Mouse (Mus musculus) T-cell, adult 66 days (primary cell): Measurements from ENCODE around the gene Zfp275. TPM values are rescaled to one million over a fixed set of nuclear protein-coding genes. Genes with fewer than 3 reads are reported as not detected.

Experiments
- total RNA-seq, 2 experiments: library from RNA; stranded (reverse); gene quantifications; 3 replicates in 1 of 2; 4 replicates in 1 of 2; pipeline ENCODE4 v1.2.4; 2023

The Zfp275 gene
- 10 to 100 TPM; 37.8 to 41.5 TPM for total RNA-seq

GRCm38 (mm10) chrX:73342483-73342895 is at the start of gene Zfp275:
Gene Zfp275 (plus strand): TSS chrX:73342621.

GRCm38 (mm10) chrX:73292876-73293275 is 49.5 kb upstream of the Zfp275 start, which contains the start of the genes Xlr5a and Xlr5c:
Gene Xlr5a (minus strand): TSS chrX:73292976.
Gene Xlr5c (minus strand): TSS chrX:73292976.

GRCm38 (mm10) chrX:73336740-73337139 is 5.7 kb upstream of the Zfp275 start, which contains the start of gene Gm45015:
Gene Gm45015 (minus strand): TSS chrX:73336840.

GRCm38 (mm10) chrX:73398636-73399035 is 56.2 kb downstream of the Zfp275 start, which contains the start of gene Gm18336:
Gene Gm18336 (minus strand): TSS chrX:73398736.

Other genes starting within 250 kb of the Zfp275 start
- 1 to 10 TPM in 1 of 2 experiments, not detected in 1; 1.1 TPM for gene Xlr3a, start 245.5 kb upstream of the Zfp275 start, total RNA-seq
- gene Gm14685, start 225.6 kb upstream of the Zfp275 start, total RNA-seq: not detected
- not detected for gene Xlr5b, start 193.8 kb upstream of the Zfp275 start, total RNA-seq
- under 1 TPM in 1 of 2 experiments, not detected in 1; 0.74 TPM for gene DXBay18, start 193.2 kb upstream of the Zfp275 start, total RNA-seq
- not detected for gene Spin2d, start 165.6 kb upstream of the Zfp275 start, total RNA-seq
- 10 to 100 TPM; 11.0 to 16.1 TPM for gene Xlr3b, start 150.4 kb upstream of the Zfp275 start, total RNA-seq
- gene Xlr4b, start 128.3 kb upstream of the Zfp275 start, total RNA-seq: 100 to 1,000 TPM; 100 to 102 TPM
- 10 to 100 TPM; 16.0 to 17.0 TPM for gene F8a, start 114.3 kb upstream of the Zfp275 start, total RNA-seq
- gene Xlr4c, start 99.5 kb upstream of the Zfp275 start, total RNA-seq: 10 to 100 TPM; 51.9 to 63.0 TPM
- not detected for gene Xlr3c, start 77.2 kb upstream of the Zfp275 start, total RNA-seq
- not detected for gene Xlr5a, start 49.6 kb upstream of the Zfp275 start, total RNA-seq
- not detected for gene Xlr5c, start 49.6 kb upstream of the Zfp275 start, total RNA-seq
- gene Gm45015, start 5.8 kb upstream of the Zfp275 start, total RNA-seq: not detected
- not detected for gene Gm18336, start 56.1 kb downstream of the Zfp275 start, total RNA-seq
- not detected for gene Zfp92, start 68.5 kb downstream of the Zfp275 start, total RNA-seq
- gene Trex2, start 92.7 kb downstream of the Zfp275 start, total RNA-seq: not detected
- gene Haus7, start 116.4 kb downstream of the Zfp275 start, total RNA-seq: 10 to 100 TPM; 19.3 to 21.8 TPM
- gene Bgn, start 141.0 kb downstream of the Zfp275 start, total RNA-seq: not detected
- not detected for gene Atp2b3, start 160.5 kb downstream of the Zfp275 start, total RNA-seq